Mouse (Mus musculus): ENCODE measurements around the gene Rhbdl2. TPM values are rescaled to one million over a fixed set of nuclear protein-coding genes. Genes with fewer than 3 reads are reported as not detected.

The Rhbdl2 gene
- polyA plus RNA-seq, 1 experiment from 2014 or later: 5.5 TPM

DNA sequence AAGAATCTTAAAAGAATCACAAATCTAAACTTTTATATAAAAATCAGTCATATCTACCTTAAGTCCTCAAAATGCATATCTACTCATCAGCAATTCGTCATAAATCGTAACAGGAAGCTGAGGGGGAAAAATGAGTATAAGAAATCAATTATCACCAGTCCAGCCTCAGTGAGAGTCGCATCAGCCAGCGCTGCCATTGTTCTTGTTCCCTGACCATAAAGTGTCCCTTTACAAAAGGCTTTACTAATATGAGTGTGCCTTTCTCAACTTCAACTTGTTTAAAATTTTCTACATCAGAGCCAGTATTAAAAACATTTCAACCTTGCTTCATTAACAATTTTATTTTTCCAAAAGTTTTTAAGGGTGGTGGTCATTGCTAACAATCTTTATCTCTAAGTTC is 69.2 kb downstream of the Rhbdl2 start:
- no peak overlapping the region for H3K9ac ChIP-seq (ENCODE audit: low read depth, low read length)
- 64% methylated on average over 4 of the region's 4 CpGs for WGBS

DNA sequence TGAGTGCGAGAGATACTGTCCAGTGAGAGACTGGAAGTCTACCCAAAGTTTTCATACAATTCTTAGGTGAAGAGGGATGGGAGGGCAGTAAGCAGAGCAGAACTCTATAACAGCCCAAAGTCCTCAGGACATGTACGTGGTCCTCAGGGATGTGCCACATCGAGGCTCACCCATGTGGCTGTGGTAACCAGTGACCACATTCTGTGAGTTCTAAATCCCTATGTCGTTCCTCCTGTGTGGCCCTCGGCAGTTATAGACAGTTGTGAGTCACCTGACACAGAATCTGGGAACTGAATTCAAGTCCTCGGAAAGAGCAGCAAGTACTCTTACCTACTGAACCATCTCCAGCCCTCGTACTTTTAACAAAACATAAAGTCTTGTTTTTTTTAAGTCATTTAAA is 70.4 kb downstream of the Rhbdl2 start:
- H3K27ac ChIP-seq (ENCODE audit: low read depth, low read length): no peak overlapping the region
- no peak overlapping the region for H3K9ac ChIP-seq (ENCODE audit: low read depth, low read length)
- H3K36me3 ChIP-seq (ENCODE audit: control insufficient read depth, insufficient read depth): no peaks in the 10 kb centered on the region
- no peaks in the 10 kb centered on the region for H3K27me3 ChIP-seq (replicated peaks; ENCODE audit: control insufficient read depth, insufficient read depth, low read length)
- 89% methylated on average over 7 of the region's 7 CpGs for WGBS
- no peaks in the 10 kb centered on the region for H3K9me3 ChIP-seq (ENCODE audit: control insufficient read depth)
- H3K4me1 ChIP-seq (replicated peaks; ENCODE audit: control insufficient read depth, insufficient read depth, low read length): no peaks in the 10 kb centered on the region
- TF ChIP-seq CTCF (IDR thresholded peaks at IDR 0.05; ENCODE audit: low read depth): no peak
- no peak overlapping the region for H3K4me2 ChIP-seq (replicated peaks; ENCODE audit: low read depth)
- no peak for ATAC-seq
- no peak overlapping the region for H3K4me3 ChIP-seq (ENCODE audit: low read depth, low read length)

More for the DNA sequence above, 69.2 kb downstream of the Rhbdl2 start:
- Histone ChIP-seq H3K27ac (ENCODE audit: low read depth, low read length) (no peak overlapping the region), H3K27me3 (replicated peaks; ENCODE audit: control insufficient read depth, insufficient read depth, low read length) (no peaks in the 10 kb centered on the region), H3K4me1 (replicated peaks; ENCODE audit: control insufficient read depth, insufficient read depth, low read length) (no peaks in the 10 kb centered on the region), H3K4me3 (ENCODE audit: low read depth, low read length) (no peak overlapping the region), H3K36me3 (ENCODE audit: control insufficient read depth, insufficient read depth) (no peaks in the 10 kb centered on the region), H3K4me2 (replicated peaks; ENCODE audit: low read depth) (no peak overlapping the region), H3K9me3 (ENCODE audit: control insufficient read depth) (no peaks in the 10 kb centered on the region)
- ATAC-seq: no peak
- no peak for TF ChIP-seq CTCF (IDR thresholded peaks at IDR 0.05; ENCODE audit: low read depth)

DNA sequence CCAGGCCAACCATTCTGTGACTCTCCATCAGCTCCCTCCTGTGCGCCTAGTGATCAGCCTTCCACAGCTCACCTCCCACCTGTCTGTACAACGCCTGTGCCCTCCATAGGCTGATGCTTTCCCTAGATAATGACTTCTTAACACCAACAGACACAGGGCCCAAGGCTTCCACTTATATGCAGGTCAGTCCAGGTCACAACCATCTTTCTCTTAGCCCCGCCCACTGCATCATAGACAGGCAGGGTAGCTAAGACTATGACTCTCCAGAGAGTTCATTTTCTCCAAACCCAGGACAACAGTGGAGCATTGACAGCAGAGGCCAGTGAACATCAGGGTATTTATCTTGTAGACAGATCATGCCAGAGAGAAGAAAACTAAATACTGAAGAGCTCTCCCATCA is 71.7 kb downstream of the Rhbdl2 start, which contains the start of gene 4933427I04Rik:
4933427I04Rik (plus strand) TSS at position 301 of the 400 bp plus-strand sequence.
- Histone ChIP-seq H3K36me3 (ENCODE audit: control insufficient read depth, insufficient read depth) (no peaks in the 10 kb centered on the region), H3K4me3 (ENCODE audit: low read depth, low read length) (no peak within 1 kb of the TSS), H3K9me3 (ENCODE audit: control insufficient read depth) (no peaks in the 10 kb centered on the region), H3K4me1 (replicated peaks; ENCODE audit: control insufficient read depth, insufficient read depth, low read length) (no peaks in the 10 kb centered on the region), H3K9ac (ENCODE audit: low read depth, low read length) (no peak within 1 kb of the TSS), H3K4me2 (replicated peaks; ENCODE audit: low read depth) (no peak within 1 kb of the TSS), H3K27me3 (replicated peaks; ENCODE audit: control insufficient read depth, insufficient read depth, low read length) (no peaks in the 10 kb centered on the region), H3K27ac (ENCODE audit: low read depth, low read length) (no peak within 1 kb of the TSS)
- ATAC-seq: no peak
- 77% methylated on average over 3 of the region's 3 CpGs for WGBS
- no peak for TF ChIP-seq CTCF (IDR thresholded peaks at IDR 0.05; ENCODE audit: low read depth)

DNA sequence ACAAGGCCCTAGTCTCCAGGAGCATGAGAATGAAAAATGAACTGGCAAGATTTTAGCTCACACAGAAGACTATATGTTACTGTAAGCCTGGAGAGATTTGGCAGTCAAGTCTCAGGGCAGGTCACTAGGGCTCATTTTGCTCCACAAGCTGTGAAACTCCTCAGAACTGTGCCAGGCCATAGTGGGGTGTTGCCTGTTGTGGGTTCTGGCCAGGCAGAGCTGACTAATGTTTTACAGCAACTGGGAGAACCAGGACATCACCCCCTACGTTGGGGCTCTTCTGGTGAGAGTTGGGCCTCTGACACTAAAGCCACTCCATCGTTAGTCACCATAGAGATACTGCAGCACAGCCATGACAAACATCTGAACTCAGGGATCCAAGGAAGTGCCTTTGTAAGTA is 72.1 kb downstream of the Rhbdl2 start:
- H3K9ac ChIP-seq (ENCODE audit: low read depth, low read length): no peak overlapping the region
- H3K4me2 ChIP-seq (replicated peaks; ENCODE audit: low read depth): no peak overlapping the region
- TF ChIP-seq CTCF (IDR thresholded peaks at IDR 0.05; ENCODE audit: low read depth): no peak
- no peaks in the 10 kb centered on the region for H3K27me3 ChIP-seq (replicated peaks; ENCODE audit: control insufficient read depth, insufficient read depth, low read length)
- ATAC-seq: no peak
- WGBS: 41% methylated on average over 2 of the region's 2 CpGs
- H3K4me1 ChIP-seq (replicated peaks; ENCODE audit: control insufficient read depth, insufficient read depth, low read length): no peaks in the 10 kb centered on the region
- H3K36me3 ChIP-seq (ENCODE audit: control insufficient read depth, insufficient read depth): no peaks in the 10 kb centered on the region
- no peak overlapping the region for H3K4me3 ChIP-seq (ENCODE audit: low read depth, low read length)
- no peak overlapping the region for H3K27ac ChIP-seq (ENCODE audit: low read depth, low read length)
- H3K9me3 ChIP-seq (ENCODE audit: control insufficient read depth): no peaks in the 10 kb centered on the region

DNA sequence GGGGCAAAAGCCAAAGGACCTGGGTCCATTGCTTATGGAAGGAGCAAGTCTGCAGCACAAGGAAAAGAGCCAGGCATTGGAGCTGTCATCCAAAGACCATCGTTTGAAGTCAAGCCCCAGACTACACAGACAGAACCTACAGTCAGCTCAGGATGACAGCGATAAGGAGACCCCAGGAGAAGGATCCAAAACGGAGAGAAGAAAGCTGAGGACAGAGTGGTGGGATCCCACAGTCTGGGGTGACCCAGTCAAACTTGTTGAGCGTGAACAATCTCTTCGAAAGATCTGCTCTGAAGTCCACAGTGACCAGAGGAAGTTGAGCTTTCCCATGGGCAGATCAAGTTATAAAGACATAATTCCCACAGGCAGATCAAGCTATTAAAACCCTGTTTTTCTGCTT is 72.9 kb downstream of the Rhbdl2 start:
- Histone ChIP-seq H3K27me3 (replicated peaks; ENCODE audit: control insufficient read depth, insufficient read depth, low read length) (no peaks in the 10 kb centered on the region), H3K9ac (ENCODE audit: low read depth, low read length) (no peak overlapping the region), H3K9me3 (ENCODE audit: control insufficient read depth) (no peaks in the 10 kb centered on the region), H3K4me1 (replicated peaks; ENCODE audit: control insufficient read depth, insufficient read depth, low read length) (no peaks in the 10 kb centered on the region), H3K36me3 (ENCODE audit: control insufficient read depth, insufficient read depth) (no peaks in the 10 kb centered on the region), H3K4me2 (replicated peaks; ENCODE audit: low read depth) (no peak overlapping the region), H3K27ac (ENCODE audit: low read depth, low read length) (no peak overlapping the region), H3K4me3 (ENCODE audit: low read depth, low read length) (no peak overlapping the region)
- TF ChIP-seq CTCF (IDR thresholded peaks at IDR 0.05; ENCODE audit: low read depth): no peak
- 78% methylated on average over 5 of the region's 5 CpGs for WGBS
- ATAC-seq: no peak

Other genes with a start within 250 kb of the Rhbdl2 start
- 17.3 and 22.8 TPM in 2 replicates for gene Macf1, start 103.5 kb upstream of the Rhbdl2 start, polyA plus RNA-seq (2015; fragmentation: Nextera tagmentation; extraction: Ambion mirVana)
- 370 and 395 TPM in 2 replicates for gene Ndufs5, start 69.7 kb upstream of the Rhbdl2 start, polyA plus RNA-seq (2015; fragmentation: Nextera tagmentation; extraction: Ambion mirVana)
- gene Akirin1, start 37.5 kb upstream of the Rhbdl2 start, polyA plus RNA-seq (2015; fragmentation: Nextera tagmentation; extraction: Ambion mirVana): 38.0 and 46.2 TPM in 2 replicates
- not detected in 2 replicates for gene 4933427I04Rik, start 71.8 kb downstream of the Rhbdl2 start, polyA plus RNA-seq (2015; fragmentation: Nextera tagmentation; extraction: Ambion mirVana)
- 81.1 and 82.5 TPM in 2 replicates for gene Mycbp, start 117.0 kb downstream of the Rhbdl2 start, polyA plus RNA-seq (2015; fragmentation: Nextera tagmentation; extraction: Ambion mirVana)
- 49.5 and 54.1 TPM in 2 replicates for gene Rragc, start 129.6 kb downstream of the Rhbdl2 start, polyA plus RNA-seq (2015; fragmentation: Nextera tagmentation; extraction: Ambion mirVana)
- not detected in 2 replicates for gene 4930535I16Rik, start 130.1 kb downstream of the Rhbdl2 start, polyA plus RNA-seq (2015; fragmentation: Nextera tagmentation; extraction: Ambion mirVana)